Mouse (Mus musculus): ENCODE results near the gene Nufip2. TPM values are rescaled to one million over a fixed set of nuclear protein-coding genes. Genes with fewer than 3 reads are reported as not detected.

The Nufip2 gene
- polyA plus RNA-seq, 1 experiment from 2014 or later: 5.3 TPM

GRCm38 (mm10) chr11:77791241-77791727 lies 105.3 kb downstream of the Nufip2 start:
- ATAC-seq (replicated peaks; ENCODE audit: low FRiP score): peak; percentile 10; the same call in 1 of the 2 replicates
- peak overlapping the region; percentile 56 for H3K4me2 ChIP-seq

More at GRCm38 (mm10) chr11:77791241-77791727, 105.3 kb downstream of the Nufip2 start:
- Histone ChIP-seq H3K36me3 (ENCODE audit: control insufficient read depth, insufficient read depth, low read length) (no peaks in the 10 kb centered on the region), H3K4me3 (ENCODE audit: low read depth, low read length) (no peak overlapping the region), H3K4me1 (replicated peaks; ENCODE audit: control insufficient read depth, insufficient read depth, low read length) (peaks cover 62% of the 10 kb centered on the region), H3K27ac (ENCODE audit: low read depth, low read length) (peak overlapping the region; percentile 91), H3K27me3 (replicated peaks; ENCODE audit: control insufficient read depth, insufficient read depth, low read length) (no peaks in the 10 kb centered on the region), H3K9me3 (ENCODE audit: control insufficient read depth, low read length) (no peaks in the 10 kb centered on the region), H3K9ac (ENCODE audit: low read depth, low read length) (peak overlapping the region; percentile 75)
- no peak for DNase-seq (ENCODE audit: low spot score)
- 28% methylated on average over 8 of the region's 8 CpGs for WGBS

Other genes starting within 250 kb of the Nufip2 start
- 0.35 and 0.40 TPM in 2 replicates for gene Coro6, start 223.7 kb upstream of the Nufip2 start, polyA plus RNA-seq (2014; fragmentation: Nextera tagmentation; extraction: Ambion mirVana)
- 4.4 and 5.6 TPM in 2 replicates for gene Ankrd13b, start 196.5 kb upstream of the Nufip2 start, polyA plus RNA-seq (2014; fragmentation: Nextera tagmentation; extraction: Ambion mirVana)
- 10.1 and 14.1 TPM in 2 replicates for gene Git1, start 192.6 kb upstream of the Nufip2 start, polyA plus RNA-seq (2014; fragmentation: Nextera tagmentation; extraction: Ambion mirVana)
- gene Abhd15, start 171.0 kb upstream of the Nufip2 start, polyA plus RNA-seq (2014; fragmentation: Nextera tagmentation; extraction: Ambion mirVana): 3.9 and 4.2 TPM in 2 replicates
- 16.2 and 17.9 TPM in 2 replicates for gene Trp53i13, start 170.2 kb upstream of the Nufip2 start, polyA plus RNA-seq (2014; fragmentation: Nextera tagmentation; extraction: Ambion mirVana)
- gene Gm10392, start 167.0 kb upstream of the Nufip2 start, polyA plus RNA-seq (2014; fragmentation: Nextera tagmentation; extraction: Ambion mirVana): not detected in 2 replicates
- gene Taok1, start 78.3 kb upstream of the Nufip2 start, polyA plus RNA-seq (2014; fragmentation: Nextera tagmentation; extraction: Ambion mirVana): 9.6 and 9.9 TPM in 2 replicates
- gene Cryba1, start 39.1 kb downstream of the Nufip2 start, polyA plus RNA-seq (2014; fragmentation: Nextera tagmentation; extraction: Ambion mirVana): not detected in 2 replicates
- gene Myo18a, start 77.1 kb downstream of the Nufip2 start, polyA plus RNA-seq (2014; fragmentation: Nextera tagmentation; extraction: Ambion mirVana): 37.1 and 38.3 TPM in 2 replicates
- gene Gm10277, start 101.6 kb downstream of the Nufip2 start, polyA plus RNA-seq (2014; fragmentation: Nextera tagmentation; extraction: Ambion mirVana): 1.5 and 2.0 TPM in 2 replicates
- 6.9 and 7.2 TPM in 2 replicates for gene Pipox, start 207.9 kb downstream of the Nufip2 start, polyA plus RNA-seq (2014; fragmentation: Nextera tagmentation; extraction: Ambion mirVana)
- gene Sez6, start 244.6 kb downstream of the Nufip2 start, polyA plus RNA-seq (2014; fragmentation: Nextera tagmentation; extraction: Ambion mirVana): 0.36 TPM in 1 of 2 replicates, not detected in the other